Mouse (Mus musculus) neural tube, embryonic 13.5 days (tissue): ENCODE data around the gene Zscan5b. TPM values are rescaled to one million over a fixed set of nuclear protein-coding genes. Genes with fewer than 3 reads are reported as not detected.
A peak's percentile ranks its signal among the peaks of the same experiment; 100 is the strongest.

Source experiments
- ATAC-seq: fragments of 200-750 bp; cut with Nextera tagmentation; 2 replicates; pipeline ENCODE4 v1.8.0; 2017; ENCODE audit warnings: low read depth, mild to moderate bottlenecking, moderate TSS enrichment, moderate library complexity
- H3K27ac ChIP-seq: fragments of 300-500 bp; sonication (generic); replicated peaks from 2 replicates; pipeline ENCODE4 v1.5.1; 2015; ENCODE audit warnings: moderate library complexity, mild to moderate bottlenecking, inconsistent platforms
- H3K27me3 ChIP-seq: fragments of 300-500 bp; sonication (generic); 2 replicates; pipeline ENCODE4 v1.6.1; 2015; ENCODE audit warnings: mild to moderate bottlenecking, inconsistent platforms
- H3K36me3 ChIP-seq: fragments of 300-500 bp; sonication (generic); 2 replicates; pipeline ENCODE4 v1.6.1; 2015; ENCODE audit warnings: mild to moderate bottlenecking, inconsistent platforms
- H3K4me1 ChIP-seq: fragments of 300-500 bp; sonication (generic); replicated peaks from 2 replicates; pipeline ENCODE4 v1.6.1; 2015; ENCODE audit warnings: inconsistent platforms
- H3K4me2 ChIP-seq: fragments of 300-500 bp; sonication (generic); 2 replicates; pipeline ENCODE4 v1.6.1; 2015; ENCODE audit warnings: inconsistent platforms, mild to moderate bottlenecking, moderate library complexity
- H3K4me3 ChIP-seq: fragments of 300-500 bp; sonication (generic); 2 replicates; pipeline ENCODE4 v1.5.1; 2015; ENCODE audit warnings: mild to moderate bottlenecking, inconsistent platforms
- H3K9ac ChIP-seq: fragments of 300-500 bp; sonication (generic); 2 replicates; pipeline ENCODE4 v1.6.1; 2015; ENCODE audit warnings: moderate library complexity, mild to moderate bottlenecking, inconsistent platforms
- H3K9me3 ChIP-seq: fragments of 300-500 bp; sonication (generic); 2 replicates; pipeline ENCODE4 v1.6.1; 2016; ENCODE audit warnings: inconsistent platforms
- WGBS: fragments of 180-500 bp; shearing (Covaris S2); methylation state at CpG from one replicate; pipeline ENCODE4 v1.1.7; 2015; 5-methylcytosine and 5-hydroxymethylcytosine counted together
- polyA plus RNA-seq: library from polyadenylated mRNA; unstranded; fragments of >200 nt; fragmentation: Nextera tagmentation; extraction: Ambion mirVana; gene quantifications from 2 replicates; pipeline ENCODE4 v1.2.1, GENCODE M21; 2015

The Zscan5b gene
- polyA plus RNA-seq, 1 experiment from 2014 or later: not detected

DNA sequence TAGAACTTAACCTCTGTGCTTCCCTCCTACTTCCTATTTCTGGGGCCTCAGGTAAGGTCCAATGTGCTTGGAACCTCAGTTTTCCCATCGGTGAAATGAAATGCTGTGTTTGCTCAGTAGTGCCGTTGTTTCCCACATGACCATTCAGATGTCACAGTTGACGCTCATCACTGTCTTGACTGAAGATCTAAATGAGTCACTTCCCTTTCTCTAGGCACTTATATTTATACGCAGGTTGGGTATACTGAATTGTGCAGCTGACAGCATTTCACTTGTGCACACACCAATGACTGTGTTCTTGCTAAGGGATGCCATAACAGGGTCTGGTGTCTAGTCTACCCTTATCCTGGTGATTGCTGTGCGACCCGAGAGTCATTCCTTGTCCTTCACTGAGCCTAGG is 63.3 kb downstream of the Zscan5b start:
- peak overlapping the region; percentile 79 for H3K4me2 ChIP-seq

DNA sequence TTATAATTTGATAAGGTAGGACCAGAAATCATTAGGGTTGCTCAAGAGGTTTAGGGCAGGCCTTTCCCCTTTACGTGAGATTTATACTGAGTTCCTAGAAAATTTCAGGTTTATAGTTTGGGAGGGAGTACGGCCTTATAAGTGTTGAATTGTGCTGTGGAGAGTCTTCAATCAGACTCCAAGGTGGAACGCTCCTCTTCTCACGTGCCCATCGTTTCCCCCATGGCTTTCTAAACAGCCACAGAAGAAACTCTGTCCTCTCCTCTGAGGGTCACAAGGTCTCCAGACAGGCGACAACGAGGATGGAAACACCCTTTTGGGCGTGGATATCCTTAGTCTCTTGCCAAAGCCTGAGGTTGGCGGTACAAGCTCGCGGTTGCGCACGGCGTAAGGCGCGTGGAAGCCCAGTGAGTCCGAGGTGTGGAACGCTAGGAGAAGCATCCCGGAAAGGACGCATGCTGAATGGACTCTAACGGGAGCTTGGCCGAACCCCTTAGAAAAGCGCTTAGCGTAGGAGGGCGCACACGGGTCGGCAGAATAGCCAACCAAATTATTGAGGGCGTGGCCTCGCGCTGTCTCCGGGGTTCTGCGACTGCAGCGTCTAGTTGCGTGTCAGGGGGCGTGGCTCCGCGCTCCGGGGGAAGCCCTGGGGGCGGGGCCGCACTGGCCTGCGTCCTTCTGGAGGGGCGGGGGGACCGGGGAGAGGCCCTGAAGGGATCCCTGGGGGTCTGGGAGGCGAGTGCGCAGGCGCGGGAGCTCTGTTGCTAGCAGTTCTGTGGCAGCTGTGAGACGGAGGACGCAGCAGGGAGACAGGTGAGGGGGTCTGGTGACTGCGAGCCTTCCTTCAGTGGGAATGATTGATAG is 64.0 kb downstream of the Zscan5b start, which contains the start of gene Zfp667:
Gene Zfp667 (plus strand): TSS at position 738 of the 864 bp plus-strand sequence.
- peak within 1 kb of the TSS; percentile 86 for H3K27ac ChIP-seq
- H3K27me3 ChIP-seq: no peaks in the 10 kb centered on the region
- H3K9me3 ChIP-seq: no peaks in the 10 kb centered on the region
- peak within 1 kb of the TSS; percentile 50 for H3K4me3 ChIP-seq
- H3K36me3 ChIP-seq: peaks cover 8% of the 10 kb centered on the region
- peaks cover 35% of the 10 kb centered on the region for H3K4me1 ChIP-seq
- peak; percentile 71 for ATAC-seq
- WGBS: 4% methylated on average over 50 of the region's 50 CpGs
- peak within 1 kb of the TSS; percentile 79 for H3K4me2 ChIP-seq
- peak within 1 kb of the TSS; percentile 75 for H3K9ac ChIP-seq

More for the DNA sequence above, 63.3 kb downstream of the Zscan5b start:
- Histone ChIP-seq H3K36me3 (peaks cover 6% of the 10 kb centered on the region), H3K4me1 (peaks cover 35% of the 10 kb centered on the region), H3K27ac (no peak overlapping the region), H3K9ac (no peak overlapping the region), H3K4me3 (peak overlapping the region; percentile 50; the same call in 1 of the 2 replicates), H3K27me3 (no peaks in the 10 kb centered on the region), H3K9me3 (no peaks in the 10 kb centered on the region)
- ATAC-seq: no peak
- 91% methylated on average over 6 of the region's 6 CpGs for WGBS

DNA sequence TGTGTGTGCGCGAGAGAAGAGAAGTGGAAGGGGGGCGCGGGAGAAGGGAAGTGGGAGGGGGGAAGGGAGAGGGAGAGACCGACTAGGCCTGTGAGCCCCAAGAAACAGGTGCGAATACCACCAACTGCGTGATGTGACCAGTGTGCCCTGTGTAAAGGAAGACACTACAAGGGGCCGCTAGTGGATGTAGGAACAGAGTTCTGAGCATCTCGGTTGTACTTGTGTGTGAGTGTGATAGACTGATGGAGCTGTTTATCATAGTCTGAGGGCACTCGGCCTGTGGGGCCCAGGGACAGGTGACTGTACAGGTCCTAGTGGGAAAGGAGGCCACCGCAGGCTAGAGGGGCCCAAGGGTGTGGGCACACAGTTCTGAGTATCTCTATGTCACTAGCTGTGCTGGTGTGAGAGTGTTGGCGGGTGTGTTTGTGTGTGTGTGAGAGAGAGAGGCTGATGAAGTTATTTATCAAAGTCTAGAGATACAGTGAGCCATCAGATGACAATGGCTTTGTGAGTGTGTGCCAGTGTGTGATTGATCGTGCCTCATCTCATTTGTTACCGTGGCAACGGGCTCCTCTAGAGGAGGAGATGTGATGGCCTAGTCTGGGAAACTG is 64.9 kb downstream of the Zscan5b start:
- H3K27ac ChIP-seq: peak overlapping the region; percentile 86
- H3K27me3 ChIP-seq: no peaks in the 10 kb centered on the region
- peak; percentile 33 for ATAC-seq
- peak overlapping the region; percentile 79 for H3K4me2 ChIP-seq
- peaks cover 35% of the 10 kb centered on the region for H3K4me1 ChIP-seq
- H3K9ac ChIP-seq: peak overlapping the region; percentile 75
- peak overlapping the region; percentile 50 for H3K4me3 ChIP-seq
- peaks cover 9% of the 10 kb centered on the region for H3K36me3 ChIP-seq
- 14% methylated on average over 15 of the region's 15 CpGs for WGBS
- no peaks in the 10 kb centered on the region for H3K9me3 ChIP-seq

Other genes starting within 250 kb of the Zscan5b start
- not detected in 2 replicates for gene Vmn1r65, start 211.3 kb upstream of the Zscan5b start, polyA plus RNA-seq
- gene Nlrp4c, start 177.1 kb upstream of the Zscan5b start, polyA plus RNA-seq: not detected in 2 replicates
- gene Zfp787, start 66.3 kb upstream of the Zscan5b start, polyA plus RNA-seq: 23.0 and 23.7 TPM in 2 replicates
- 71.4 and 81.0 TPM in 2 replicates for gene Zfp444, start 50.1 kb upstream of the Zscan5b start, polyA plus RNA-seq
- gene Galp, start 25.2 kb upstream of the Zscan5b start, polyA plus RNA-seq: not detected in 2 replicates
- not detected in 2 replicates for gene Epp13, start 30.4 kb downstream of the Zscan5b start, polyA plus RNA-seq
- gene Zfp667, start 64.3 kb downstream of the Zscan5b start, polyA plus RNA-seq: 17.7 and 17.8 TPM in 2 replicates
- gene Zfp583, start 109.0 kb downstream of the Zscan5b start, polyA plus RNA-seq: 10.4 and 14.0 TPM in 2 replicates
- 6.7 and 7.4 TPM in 2 replicates for gene Gm3854, start 121.5 kb downstream of the Zscan5b start, polyA plus RNA-seq
- gene Zfp78, start 141.0 kb downstream of the Zscan5b start, polyA plus RNA-seq: 3.5 and 4.5 TPM in 2 replicates
- 12.0 and 15.1 TPM in 2 replicates for gene Zfp28, start 161.0 kb downstream of the Zscan5b start, polyA plus RNA-seq
- gene Smim17, start 176.4 kb downstream of the Zscan5b start, polyA plus RNA-seq: 2.8 and 3.2 TPM in 2 replicates
- gene Gm20715, start 188.0 kb downstream of the Zscan5b start, polyA plus RNA-seq: not detected in 2 replicates
- gene Olfr1344, start 216.4 kb downstream of the Zscan5b start, polyA plus RNA-seq: 0.10 TPM in 1 of 2 replicates, not detected in the other
- not detected in 2 replicates for gene Olfr1336, start 233.9 kb downstream of the Zscan5b start, polyA plus RNA-seq
- not detected in 2 replicates for gene Olfr1346, start 244.8 kb downstream of the Zscan5b start, polyA plus RNA-seq